Mouse (Mus musculus) heart, embryonic 15.5 days (tissue): ENCODE results near the gene Zfp740. TPM values are rescaled to one million over a fixed set of nuclear protein-coding genes. Genes with fewer than 3 reads are reported as not detected.

Experiments
- polyA plus RNA-seq: library from polyadenylated mRNA; unstranded; fragments of >200 nt; fragmentation: Nextera tagmentation; extraction: Ambion mirVana; gene quantifications from 2 replicates; pipeline ENCODE4 v1.2.1, GENCODE M21; 2015

Gene Zfp740
- polyA plus RNA-seq, 1 experiment from 2014 or later, result 25.8 TPM

Other genes starting within 250 kb of the Zfp740 start
- 0.04 and 0.10 TPM in 2 replicates for gene Krt78, start 249.0 kb upstream of the Zfp740 start, polyA plus RNA-seq
- gene Krt8, start 198.8 kb upstream of the Zfp740 start, polyA plus RNA-seq, result 30.3 and 197 TPM in 2 replicates
- 33.1 and 213 TPM in 2 replicates for gene Krt18, start 175.1 kb upstream of the Zfp740 start, polyA plus RNA-seq
- gene Eif4b, start 129.5 kb upstream of the Zfp740 start, polyA plus RNA-seq, result 56.5 and 71.8 TPM in 2 replicates
- gene Tns2, start 102.8 kb upstream of the Zfp740 start, polyA plus RNA-seq, result 30.9 and 31.0 TPM in 2 replicates
- 16.0 and 22.4 TPM in 2 replicates for gene Spryd3, start 67.0 kb upstream of the Zfp740 start, polyA plus RNA-seq
- 9.5 and 10.2 TPM in 2 replicates for gene Igfbp6, start 58.9 kb upstream of the Zfp740 start, polyA plus RNA-seq
- 0.23 and 0.63 TPM in 2 replicates for gene Soat2, start 52.7 kb upstream of the Zfp740 start, polyA plus RNA-seq
- 31.1 and 47.9 TPM in 2 replicates for gene Csad, start 1.5 kb downstream of the Zfp740 start, polyA plus RNA-seq
- gene Itgb7, start 28.7 kb downstream of the Zfp740 start, polyA plus RNA-seq, result 1.7 and 8.9 TPM in 2 replicates
- gene Rarg, start 54.3 kb downstream of the Zfp740 start, polyA plus RNA-seq, result 7.9 and 15.8 TPM in 2 replicates
- not detected in 2 replicates for gene Gm9918, start 67.3 kb downstream of the Zfp740 start, polyA plus RNA-seq
- gene Mfsd5, start 76.2 kb downstream of the Zfp740 start, polyA plus RNA-seq, result 39.3 and 47.4 TPM in 2 replicates
- 14.7 and 20.0 TPM in 2 replicates for gene Espl1, start 93.0 kb downstream of the Zfp740 start, polyA plus RNA-seq
- 261 and 296 TPM in 2 replicates for gene Pfdn5, start 122.9 kb downstream of the Zfp740 start, polyA plus RNA-seq
- gene Myg1, start 128.5 kb downstream of the Zfp740 start, polyA plus RNA-seq, result 47.9 and 69.2 TPM in 2 replicates
- 39.1 and 52.4 TPM in 2 replicates for gene Aaas, start 147.5 kb downstream of the Zfp740 start, polyA plus RNA-seq
- gene Sp7, start 163.9 kb downstream of the Zfp740 start, polyA plus RNA-seq, result 0.15 and 0.22 TPM in 2 replicates
- 4.7 and 5.0 TPM in 2 replicates for gene Sp1, start 202.9 kb downstream of the Zfp740 start, polyA plus RNA-seq
- 4.9 and 5.7 TPM in 2 replicates for gene Amhr2, start 242.1 kb downstream of the Zfp740 start, polyA plus RNA-seq